Mouse (Mus musculus): ENCODE measurements around the gene Mta2.

The Mta2 gene

GRCm38 (mm10) chr19:8991871-8992735, 50.4 kb downstream of the Mta2 start:
- no peak for DNase-seq (ENCODE audit: low read depth, low spot score)

- DNase-seq (ENCODE audit: low read depth, low spot score), result peak; percentile 46
Observed at GRCm38 (mm10) chr19:8992769-8993624, 51.3 kb downstream of the Mta2 start.

GRCm38 (mm10) chr19:8993625-8993912, 51.9 kb downstream of the Mta2 start:
- DNase-seq (ENCODE audit: low read depth, low spot score), result no peak

GRCm38 (mm10) chr19:8994813-8995607, 53.3 kb downstream of the Mta2 start:
- no peak for DNase-seq (ENCODE audit: low read depth, low spot score)

GRCm38 (mm10) chr19:8996601-8997000, 54.9 kb downstream of the Mta2 start:
- no peak for DNase-seq (ENCODE audit: low read depth, low spot score)

- DNase-seq (ENCODE audit: low read depth, low spot score), result no peak
Observed at GRCm38 (mm10) chr19:8997546-8997945, 55.9 kb downstream of the Mta2 start.

- DNase-seq (ENCODE audit: low read depth, low spot score), result no peak
Observed at GRCm38 (mm10) chr19:8998546-8998945, 56.9 kb downstream of the Mta2 start.

GRCm38 (mm10) chr19:8999223-8999622, 57.5 kb downstream of the Mta2 start:
- no peak for DNase-seq (ENCODE audit: low read depth, low spot score)

Measured in embryo, embryonic 11.5 days (tissue).